Mouse (Mus musculus) left cerebral cortex, postnatal 10 days (tissue): ENCODE results near the gene Sspn. TPM values are rescaled to one million over a fixed set of nuclear protein-coding genes. Genes with fewer than 3 reads are reported as not detected.

Experiments
- DNase-seq, 2 experiments: peaks; one replicate each; pipeline ENCODE4 v3.0.0; 2021 to 2022; ENCODE audit warnings: low spot score in 2 of 2, mixed read lengths in 1 of 2; ENCODE audit errors: extremely low spot score in 1 of 2
- intact Hi-C: fragments of 180-260 bp; cut with DNase I; formaldehyde crosslinking; loops from one replicate; pipeline ENCODE4 v1.15.1; 2025
- total RNA-seq, 2 experiments: library from RNA; stranded (reverse); gene quantifications; 2 replicates each; pipeline ENCODE4 v1.2.3; 2021

Gene Sspn
- 1 to 10 TPM; 3.6 to 3.7 TPM for total RNA-seq

- intact Hi-C loops, result loop anchor here (5.0 kb wide), 1 partner anchor 64 kb away; the partner anchor contains the start of gene Bhlhe41
- DNase-seq, result no peak
Observed at GRCm38 (mm10) chr6:145931341-145931740, at the start of gene Sspn. Gene Sspn, plus strand, starts transcription at chr6:145931641.

- intact Hi-C loops, result no loop called here
- DNase-seq, result no peak
Observed at GRCm38 (mm10) chr6:145883010-145883409, 48.4 kb upstream of the Sspn start.

DNA sequence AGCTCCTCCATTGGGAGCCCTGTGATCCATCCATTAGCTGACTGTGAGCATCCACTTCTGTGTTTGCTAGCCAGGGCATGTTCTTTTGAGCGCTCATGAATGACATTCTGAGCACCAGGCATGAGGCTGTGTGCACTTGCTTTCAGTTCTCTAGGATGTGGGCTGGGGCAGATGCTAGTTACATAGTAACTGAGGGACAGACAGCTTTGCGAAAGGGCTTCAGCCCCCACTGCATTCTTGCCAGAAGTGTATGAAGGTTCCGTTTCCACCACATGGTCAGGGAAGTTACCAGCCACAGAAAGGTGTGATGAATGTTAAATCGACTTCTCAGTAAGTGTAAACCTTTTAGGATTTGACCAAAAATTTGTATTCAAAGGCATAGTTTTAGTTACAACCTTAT is 47.8 kb upstream of the Sspn start:
- intact Hi-C loops, result no loop called here
- no peak for DNase-seq

GRCm38 (mm10) chr6:145885069-145885468 is 46.4 kb upstream of the Sspn start:
- intact Hi-C loops, result no loop called here
- DNase-seq, result no peak

- no peak for DNase-seq
- intact Hi-C loops, result no loop called here
Observed at GRCm38 (mm10) chr6:145886277-145886676, 45.2 kb upstream of the Sspn start.

DNA sequence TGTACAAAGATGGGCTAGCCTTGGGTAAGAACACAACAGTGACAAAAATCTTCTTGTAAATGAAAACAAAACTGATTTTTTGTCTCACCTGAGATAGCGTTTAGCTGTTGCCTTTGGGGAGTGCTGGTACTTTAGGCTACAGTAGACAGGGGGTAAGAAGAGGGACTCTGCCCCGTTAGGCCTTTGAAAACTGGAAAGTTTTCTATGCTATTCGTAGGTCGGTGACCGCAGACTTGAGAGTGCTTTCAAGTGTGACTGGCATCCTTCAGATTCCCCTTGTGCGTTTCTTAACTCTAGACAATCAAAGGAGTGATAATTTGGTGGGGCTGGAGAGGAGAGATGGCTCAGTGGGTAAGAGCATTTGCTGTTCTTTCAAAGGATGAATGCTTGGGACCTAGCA is 43.7 kb upstream of the Sspn start:
- no peak for DNase-seq
- intact Hi-C loops, result no loop called here

- DNase-seq, result no peak
- intact Hi-C loops, result no loop called here
Observed at GRCm38 (mm10) chr6:145891951-145892350, 39.5 kb upstream of the Sspn start.

DNA sequence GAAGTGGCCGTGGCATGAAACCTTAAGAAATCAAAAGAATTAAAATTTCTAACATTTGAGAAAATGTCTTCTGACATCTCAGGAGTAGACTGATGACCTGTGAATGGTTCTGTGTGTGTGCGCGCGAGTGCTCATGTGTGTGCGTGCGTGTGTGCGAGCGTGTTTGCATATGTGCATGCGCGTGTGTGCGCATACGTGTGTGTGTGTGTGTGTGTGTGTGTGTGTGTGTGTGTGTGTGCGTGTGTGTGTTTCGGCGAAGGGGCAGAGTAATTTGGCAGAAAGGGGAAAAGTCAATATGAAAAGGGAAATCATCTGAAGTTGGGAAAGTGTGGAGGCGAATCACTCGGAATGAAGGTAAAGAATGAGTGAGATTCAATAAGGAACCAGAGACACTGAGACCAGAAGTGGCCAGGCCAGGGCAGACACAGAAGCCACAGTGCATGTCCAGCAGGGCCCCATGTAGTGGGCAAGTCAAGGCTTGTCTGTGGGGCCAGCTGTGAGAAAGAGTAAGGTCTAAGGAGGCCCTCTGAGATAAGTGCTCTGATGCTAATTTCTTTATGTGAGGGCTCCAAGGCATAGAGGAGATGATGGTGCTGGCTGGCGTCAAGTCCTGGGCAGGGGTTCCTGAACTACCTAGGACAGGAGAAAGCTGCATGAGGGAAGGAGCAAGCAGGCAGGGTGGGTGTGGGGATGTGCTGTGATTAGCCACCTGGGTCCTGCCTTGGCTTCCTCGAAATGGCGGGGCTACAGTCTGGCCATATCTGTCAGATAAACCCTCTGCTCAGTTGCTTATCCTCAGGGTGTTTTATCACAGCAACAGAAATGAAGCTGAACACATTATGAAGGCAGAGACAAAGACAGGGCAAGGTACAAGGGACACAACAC is 38.8 kb upstream of the Sspn start:
- intact Hi-C loops, result no loop called here
- no peak for DNase-seq

GRCm38 (mm10) chr6:145893366-145894021 is 37.9 kb upstream of the Sspn start:
- no peak for DNase-seq
- intact Hi-C loops, result no loop called here

GRCm38 (mm10) chr6:145894669-145895342 is 36.6 kb upstream of the Sspn start:
- intact Hi-C loops, result no loop called here
- DNase-seq, result no peak

- intact Hi-C loops, result no loop called here
- DNase-seq, result no peak
Observed at GRCm38 (mm10) chr6:145904169-145904568, 27.3 kb upstream of the Sspn start.

DNA sequence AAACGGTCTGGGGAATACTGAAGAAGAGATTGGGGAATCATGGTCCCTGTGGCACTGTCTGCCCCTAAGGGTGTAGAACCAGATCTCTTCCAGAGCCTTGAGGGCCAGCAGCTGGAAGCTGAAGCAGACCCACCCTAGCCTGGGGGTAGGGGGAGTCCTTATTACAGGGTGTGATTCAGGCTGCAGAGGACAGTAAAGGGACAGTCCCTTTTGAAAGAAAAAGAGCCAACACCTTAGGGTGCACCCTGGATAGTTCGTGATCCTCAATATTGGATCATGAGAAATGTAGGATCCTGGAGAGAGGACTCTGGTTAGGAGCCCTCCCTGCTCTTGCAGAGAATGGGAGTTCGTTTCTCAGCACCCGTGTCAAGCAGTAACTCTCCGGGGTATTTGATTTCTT is 26.8 kb upstream of the Sspn start:
- no peak for DNase-seq
- intact Hi-C loops, result no loop called here

DNA sequence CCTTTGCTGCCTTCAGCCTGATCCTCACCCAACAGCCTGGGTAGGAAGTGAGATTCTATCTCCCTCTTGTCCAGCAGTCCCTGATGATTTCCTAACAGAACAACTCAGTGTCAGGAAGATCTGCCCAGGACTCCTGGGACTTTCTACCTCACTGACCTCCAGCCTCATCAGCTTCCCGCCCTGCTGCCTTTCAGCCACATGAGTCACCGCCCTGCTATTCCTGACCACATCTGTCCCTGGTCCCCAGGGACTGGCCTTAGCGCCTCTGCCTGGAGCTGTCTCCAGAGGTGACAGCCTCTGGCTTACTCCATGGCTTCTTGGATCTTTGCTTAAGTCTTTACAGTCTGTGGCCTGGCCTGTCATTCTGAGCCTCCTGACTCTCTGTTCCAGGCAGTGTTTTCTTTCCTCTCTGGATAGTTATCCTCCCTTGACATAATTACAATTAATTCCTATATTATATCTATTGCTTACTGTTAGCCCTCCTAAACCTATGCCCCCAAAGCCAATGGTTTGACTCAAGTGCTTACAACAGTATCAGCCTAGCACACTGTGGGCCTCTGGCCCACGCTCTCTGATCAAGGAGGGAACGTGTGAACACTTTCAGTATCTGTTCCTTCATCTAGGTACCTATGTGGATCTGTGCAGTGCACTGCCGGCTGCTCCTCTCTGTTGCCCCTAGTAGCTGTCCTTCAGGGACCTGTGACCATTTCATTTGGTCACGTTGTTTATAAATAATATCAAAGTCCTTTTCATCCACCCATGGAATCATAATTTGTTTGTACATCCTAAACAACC is 25.1 kb upstream of the Sspn start:
- intact Hi-C loops, result no loop called here
- peak in 1 of 2 experiments; percentile 30 for DNase-seq

DNA sequence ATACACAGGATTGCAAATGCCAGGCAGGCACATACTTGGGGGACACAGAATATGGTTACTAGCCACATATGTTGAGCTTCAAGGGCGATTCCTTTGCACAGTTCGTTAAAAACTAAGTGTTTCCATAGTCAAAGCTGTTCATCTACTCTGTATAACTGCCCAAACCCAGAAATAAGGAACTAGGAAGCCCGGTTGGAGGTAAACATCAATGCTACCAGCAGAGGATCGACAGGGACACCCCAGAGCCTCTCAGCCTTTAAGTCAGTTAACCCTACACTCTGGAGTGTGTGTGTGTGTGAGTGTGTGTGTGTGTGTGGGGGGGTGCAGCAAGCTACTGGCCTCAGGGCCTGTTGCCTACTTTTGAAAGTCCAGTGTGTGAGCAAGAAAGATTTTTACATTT is 21.5 kb upstream of the Sspn start:
- intact Hi-C loops, result no loop called here
- no peak for DNase-seq

DNA sequence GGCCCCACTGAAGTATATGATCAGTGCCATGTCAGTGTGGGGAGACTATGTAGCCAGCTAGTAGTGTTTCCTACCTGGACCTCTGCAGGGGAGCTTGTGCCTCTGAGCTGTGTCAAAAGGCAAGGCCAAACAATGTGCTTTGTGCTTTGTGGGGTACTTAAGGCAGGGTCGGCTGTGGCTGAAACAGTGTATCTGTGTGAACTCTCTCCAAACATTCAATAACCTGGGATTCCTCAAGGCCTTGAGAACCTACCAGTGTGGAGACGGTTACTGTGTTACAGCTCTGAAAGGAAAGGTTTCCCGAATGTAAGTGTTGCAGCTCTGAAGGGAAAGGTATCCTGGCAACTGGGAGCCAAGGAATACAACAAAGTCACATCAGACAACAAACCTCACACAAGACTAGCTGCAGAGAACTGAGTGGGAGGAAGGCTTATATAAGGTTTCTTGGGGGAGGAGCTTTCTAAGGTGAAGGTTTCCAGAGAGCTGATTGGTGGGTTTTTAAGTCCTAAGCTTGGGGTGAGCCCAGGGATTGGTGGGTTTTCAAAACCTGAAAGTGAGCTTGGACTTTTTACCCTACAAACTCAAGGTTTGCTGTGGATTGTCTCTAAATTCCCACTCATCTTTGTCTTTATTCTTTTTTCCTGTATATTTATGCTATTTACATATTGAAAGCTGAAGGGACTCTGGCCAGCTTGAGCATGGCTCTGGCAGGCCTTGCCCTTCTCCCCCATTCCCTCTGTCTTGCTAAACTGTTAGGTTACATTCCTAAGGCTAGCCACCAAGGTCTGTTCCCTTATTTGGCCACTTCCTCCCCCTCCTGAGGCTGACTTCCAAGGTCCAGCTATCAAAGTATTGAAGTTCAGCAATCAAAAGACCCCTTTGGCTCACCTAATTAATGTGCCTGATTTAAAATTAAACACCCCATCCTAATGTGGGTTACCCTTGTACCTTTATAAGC is 20.7 kb upstream of the Sspn start:
- DNase-seq, result no peak
- intact Hi-C loops, result no loop called here

DNA sequence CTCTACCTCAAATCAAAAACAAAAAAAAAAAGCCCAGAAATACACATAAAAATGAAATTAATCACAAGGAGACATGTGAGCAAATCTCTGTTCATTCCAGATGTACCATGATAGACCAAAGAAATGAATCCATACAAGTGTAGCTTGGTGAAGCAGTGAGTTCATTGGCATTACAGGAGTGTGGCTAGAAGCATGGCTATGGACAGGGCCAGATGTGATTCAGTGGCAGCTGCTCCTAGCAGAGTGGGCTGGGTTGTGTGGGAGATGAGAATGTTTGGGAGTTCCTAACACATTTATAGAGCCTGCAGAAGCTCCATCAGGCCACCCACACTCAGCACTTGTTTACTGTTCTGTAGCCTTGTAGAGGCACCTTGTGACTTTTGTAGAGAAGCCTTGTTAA is 19.2 kb upstream of the Sspn start:
- intact Hi-C loops, result no loop called here
- DNase-seq, result no peak

DNA sequence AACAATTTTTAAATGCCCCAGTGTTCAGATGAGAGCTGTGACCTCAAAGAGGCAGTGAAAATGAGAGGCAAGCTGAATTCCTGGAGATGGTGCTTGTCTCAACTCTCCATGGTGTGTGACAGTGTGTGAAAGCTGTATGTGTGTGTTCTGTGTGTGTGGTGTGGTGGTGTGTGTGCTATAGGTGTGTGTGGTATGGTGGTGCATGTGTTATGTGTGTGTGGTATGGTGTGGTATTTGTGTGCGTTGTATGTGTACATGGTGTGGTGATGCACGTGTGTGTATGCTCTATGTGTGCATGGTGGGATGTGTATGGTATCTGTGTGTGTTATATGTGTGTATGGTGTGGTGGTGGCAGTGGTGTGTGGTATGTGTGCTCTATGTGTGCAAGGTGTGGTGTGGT is 16.0 kb upstream of the Sspn start:
- intact Hi-C loops, result no loop called here
- DNase-seq, result no peak

GRCm38 (mm10) chr6:145916401-145916800 is 15.0 kb upstream of the Sspn start:
- intact Hi-C loops, result no loop called here
- DNase-seq, result no peak
